Mouse (Mus musculus) cerebellum, adult 2 months (tissue): Measurements from ENCODE around the gene Celf1.

Experiments used
- CTCF ChIP-seq: fragments of 200-500 bp; IDR thresholded peaks from 2 replicates; pipeline ENCODE4 v1.5.1; 2011; ENCODE audit warnings: low read depth, mild to moderate bottlenecking, control low read depth, low read length, moderate library complexity, borderline replicate concordance; ENCODE audit not compliant: insufficient read depth
- POLR2A ChIP-seq: fragments of 200-500 bp; IDR thresholded peaks from 2 replicates; pipeline ENCODE4 v1.6.1; 2011; ENCODE audit warnings: low read length, control low read depth, borderline replicate concordance; ENCODE audit not compliant: insufficient read depth

DNA sequence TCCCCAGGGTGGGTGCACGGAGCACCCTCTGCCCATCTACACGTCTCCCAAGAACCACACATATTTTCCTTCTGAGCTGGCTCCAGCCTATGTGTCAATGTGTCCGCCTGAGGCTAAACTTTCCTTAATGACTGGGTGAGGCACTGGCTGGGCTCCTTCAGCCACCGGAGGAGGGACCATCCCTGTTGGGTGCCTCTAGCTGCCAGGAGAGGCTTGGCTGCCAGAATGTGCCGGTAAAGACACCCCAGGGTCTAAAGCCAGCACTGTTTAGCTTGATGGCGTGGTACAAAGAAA, 128.6 kb downstream of the Celf1 start:
- TF ChIP-seq CTCF (no peak), POLR2A (no peak)
